29 mouse cellular contexts compared by ENCODE assay signal in genomic region chr9:67865411-67865810, GRCm38 (mm10). TPM values are rescaled to one million over a fixed set of nuclear protein-coding genes. Genes with fewer than 3 reads are reported as not detected.
DNase-seq lines count a peak whose midpoint lies in the region; ATAC-seq and TF ChIP-seq lines count a peak whose summit lies in the region.
"Had no signal": no experiment of that assay in that cellular context is flagged by ENCODE, and none has a peak within 500 bp of the region (broad histone marks: within the 10 kb centered on the region; RNA-seq: fewer than 3 reads in every experiment).

No protein-coding gene starts in this region.

- no peak overlapping the region for H3K4me2 ChIP-seq in hindbrain, embryonic 13.5 days
- H3K4me2 ChIP-seq in kidney, embryonic 16.5 days (replicated peaks; ENCODE audit: low read depth, low read length) = no peak overlapping the region
- H3K4me2 ChIP-seq in liver, postnatal 0 days (ENCODE audit: low read depth, low read length) = peak overlapping the region; percentile 5; the same call in 1 of the 2 replicates
- H3K4me2 ChIP-seq: heart, embryonic 11.5 days; hindbrain, embryonic 15.5 days; midbrain, embryonic 13.5 days had no signal

- ATAC-seq in hindbrain, embryonic 13.5 days (ENCODE audit: low FRiP score) = no peak
- no peak for ATAC-seq in kidney, embryonic 16.5 days (ENCODE audit: low FRiP score, low TSS enrichment)
- ATAC-seq in liver, postnatal 0 days = 0 out of 2 replicates have a peak, but pooled peaks have one; percentile 38
- ATAC-seq: forebrain, embryonic 14.5 days; inflammation-experienced regulatory T-cells, adult 6 months; midbrain, embryonic 13.5 days had no signal

- no peak for TF ChIP-seq CTCF in liver, postnatal 0 days (IDR thresholded peaks at IDR 0.05; ENCODE audit: low read depth)

- no peak overlapping the region for H3K4me3 ChIP-seq in hindbrain, embryonic 10.5 days
- H3K4me3 ChIP-seq in hindbrain, embryonic 13.5 days = no peak overlapping the region
- no peak overlapping the region for H3K4me3 ChIP-seq in kidney, embryonic 16.5 days (ENCODE audit: low read length)
- no peak overlapping the region for H3K4me3 ChIP-seq in liver, postnatal 0 days (ENCODE audit: low read depth, low read length)
- H3K4me3 ChIP-seq: hindbrain, embryonic 15.5 days; midbrain, embryonic 13.5 days had no signal

- WGBS in hindbrain, embryonic 10.5 days = 55% methylated on average over 7 of the region's 7 CpGs
- WGBS in hindbrain, embryonic 13.5 days = 70% methylated on average over 7 of the region's 7 CpGs
- WGBS in kidney, embryonic 16.5 days = 15% methylated on average over 7 of the region's 7 CpGs
- 65% methylated on average over 7 of the region's 7 CpGs for WGBS in liver, postnatal 0 days (ENCODE audit: insufficient replicate concordance)

- no peaks in the 10 kb centered on the region for H3K27me3 ChIP-seq in hindbrain, embryonic 10.5 days (ENCODE audit: insufficient read depth, poor library complexity, severe bottlenecking)
- no peaks in the 10 kb centered on the region for H3K27me3 ChIP-seq in hindbrain, embryonic 13.5 days
- H3K27me3 ChIP-seq in kidney, embryonic 16.5 days (ENCODE audit: insufficient read depth, low read length) = no peaks in the 10 kb centered on the region
- no peaks in the 10 kb centered on the region for H3K27me3 ChIP-seq in liver, postnatal 0 days (ENCODE audit: insufficient read depth, low read length)
- H3K27me3 ChIP-seq: hindbrain, embryonic 15.5 days; midbrain, embryonic 13.5 days had no signal

- TF ChIP-seq EP300 in liver, postnatal 0 days (IDR thresholded peaks at IDR 0.05; ENCODE audit: low read depth) = no peak

- H3K9ac ChIP-seq in hindbrain, embryonic 13.5 days = no peak overlapping the region
- H3K9ac ChIP-seq in kidney, embryonic 16.5 days (replicated peaks; ENCODE audit: low read length) = no peak overlapping the region
- no peak overlapping the region for H3K9ac ChIP-seq in liver, postnatal 0 days (replicated peaks)
- H3K9ac ChIP-seq: hindbrain, embryonic 15.5 days; midbrain, embryonic 13.5 days had no signal

- H3K9me3 ChIP-seq in hindbrain, embryonic 10.5 days = no peaks in the 10 kb centered on the region
- no peaks in the 10 kb centered on the region for H3K9me3 ChIP-seq in hindbrain, embryonic 13.5 days
- no peaks in the 10 kb centered on the region for H3K9me3 ChIP-seq in kidney, embryonic 16.5 days (ENCODE audit: low read length)
- no peaks in the 10 kb centered on the region for H3K9me3 ChIP-seq in liver, postnatal 0 days (ENCODE audit: low read length)
- H3K9me3 ChIP-seq: G1E; hindbrain, embryonic 15.5 days; midbrain, embryonic 13.5 days had no signal

- no peaks in the 10 kb centered on the region for H3K36me3 ChIP-seq in hindbrain, embryonic 10.5 days
- H3K36me3 ChIP-seq in hindbrain, embryonic 13.5 days = peaks cover 5% of the 10 kb centered on the region; the same call in 1 of the 2 replicates
- H3K36me3 ChIP-seq in kidney, embryonic 16.5 days (ENCODE audit: insufficient read depth, low read length) = no peaks in the 10 kb centered on the region
- H3K36me3 ChIP-seq in liver, postnatal 0 days (replicated peaks; ENCODE audit: insufficient read depth, low read length) = no peaks in the 10 kb centered on the region
- H3K36me3 ChIP-seq: hindbrain, embryonic 15.5 days had no signal

- no peak overlapping the region for H3K27ac ChIP-seq in hindbrain, embryonic 10.5 days
- no peak overlapping the region for H3K27ac ChIP-seq in hindbrain, embryonic 13.5 days
- H3K27ac ChIP-seq in kidney, embryonic 16.5 days (ENCODE audit: low read length) = no peak overlapping the region
- 0 out of 2 replicates have a peak overlapping the region, but pooled peaks have one; percentile 29 for H3K27ac ChIP-seq in liver, postnatal 0 days (ENCODE audit: low read depth)
- H3K27ac ChIP-seq: hindbrain, embryonic 15.5 days; macrophage; midbrain, embryonic 13.5 days had no signal

- peak; percentile 16 for DNase-seq in hindbrain, embryonic 10.5 days (ENCODE audit: low spot score)
- peak; percentile 22 for DNase-seq in kidney, postnatal 10 days
- DNase-seq in kidney, postnatal 14 days = peak; percentile 24
- no peak for DNase-seq in liver, postnatal 0 days
- no peak for DNase-seq in ovary, postnatal 14 days (ENCODE audit: low spot score)
- no peak for DNase-seq in cerebellum, postnatal 10 days
- DNase-seq: adrenal gland, adult 8-10 months; cerebellum, adult 8-10 months; cerebellum, postnatal 36 days; gastrocnemius, postnatal 25 days; heart, adult 11 months; heart, postnatal 36 days; layer of hippocampus, postnatal 36 days; left cerebral cortex, postnatal 4 days; lung, adult 2 months; lung, postnatal 10 days; retina, postnatal 1 day; right cerebral cortex, postnatal 14 days; thymus, postnatal 14 days had no signal

- peaks cover 21% of the 10 kb centered on the region for H3K4me1 ChIP-seq in hindbrain, embryonic 10.5 days (replicated peaks)
- no peaks in the 10 kb centered on the region for H3K4me1 ChIP-seq in hindbrain, embryonic 13.5 days (replicated peaks)
- H3K4me1 ChIP-seq in kidney, embryonic 16.5 days (ENCODE audit: insufficient read depth, low read length) = peaks cover 15% of the 10 kb centered on the region
- peaks cover 25% of the 10 kb centered on the region; the same call in 1 of the 2 replicates for H3K4me1 ChIP-seq in liver, postnatal 0 days (ENCODE audit: insufficient read depth)
- H3K4me1 ChIP-seq: hindbrain, embryonic 15.5 days; midbrain, embryonic 13.5 days had no signal

RNA-seq across cellular contexts. Expression of gene Vps13c, which starts 25.2 kb away (rescaled TPM):
- polyA plus RNA-seq in hindbrain, embryonic 10.5 days (2016; fragmentation: Nextera tagmentation; extraction: Ambion mirVana) = 3.8 and 5.4 TPM in 2 replicates
- polyA plus RNA-seq in hindbrain, embryonic 13.5 days (2015; fragmentation: Nextera tagmentation; extraction: Ambion mirVana) = 10.7 and 11.2 TPM in 2 replicates
- 3.2 and 4.6 TPM in 2 replicates for polyA plus RNA-seq in kidney, embryonic 16.5 days (2015; fragmentation: Nextera tagmentation; extraction: Ambion mirVana)
- polyA plus RNA-seq in liver, postnatal 0 days (2015; fragmentation: Nextera tagmentation; extraction: Ambion mirVana) = 3.2 and 3.4 TPM in 2 replicates

RNA-seq across cellular contexts. Expression of gene C2cd4a, which starts 33.3 kb away (rescaled TPM):
- polyA plus RNA-seq in hindbrain, embryonic 10.5 days (2016; fragmentation: Nextera tagmentation; extraction: Ambion mirVana) = not detected in 2 replicates
- 0.35 TPM in 1 of 2 replicates, not detected in the other for polyA plus RNA-seq in hindbrain, embryonic 13.5 days (2015; fragmentation: Nextera tagmentation; extraction: Ambion mirVana)
- polyA plus RNA-seq in kidney, embryonic 16.5 days (2015; fragmentation: Nextera tagmentation; extraction: Ambion mirVana) = 0.44 and 0.54 TPM in 2 replicates
- polyA plus RNA-seq in liver, postnatal 0 days (2015; fragmentation: Nextera tagmentation; extraction: Ambion mirVana) = 0.09 and 0.89 TPM in 2 replicates
- polyA plus RNA-seq: embryonic facial prominence, embryonic 11.5 days; inflammation-experienced regulatory T-cells, adult 6 months; macrophage had no signal

Comparison
In these comparisons a context has a peak if more than half of its experiments do, and no peak if none do; other contexts are left out.
1. DNase-seq: peak in hindbrain, embryonic 10.5 days (single experiment), kidney, postnatal 10 days (single experiment) and kidney, postnatal 14 days (single experiment); none in liver, postnatal 0 days (single experiment), ovary, postnatal 14 days (single experiment) and cerebellum, postnatal 10 days (0 of 2).